Mouse (Mus musculus) neural tube, embryonic 15.5 days (tissue): ENCODE data around the gene Lpp. TPM values are rescaled to one million over a fixed set of nuclear protein-coding genes. Genes with fewer than 3 reads are reported as not detected.

Experiments
- ATAC-seq: fragments of 200-750 bp; cut with Nextera tagmentation; 2 replicates; pipeline ENCODE4 v1.8.0; 2017; ENCODE audit warnings: mild to moderate bottlenecking, moderate TSS enrichment, moderate library complexity; ENCODE audit not compliant: low FRiP score
- H3K27ac ChIP-seq: fragments of 300-500 bp; sonication (generic); replicated peaks from 2 replicates; pipeline ENCODE4 v1.5.1; 2015; ENCODE audit warnings: mild to moderate bottlenecking, inconsistent platforms
- H3K27me3 ChIP-seq: fragments of 300-500 bp; sonication (generic); replicated peaks from 2 replicates; pipeline ENCODE4 v1.6.1; 2015; ENCODE audit warnings: inconsistent platforms
- H3K36me3 ChIP-seq: fragments of 300-500 bp; sonication (generic); 2 replicates; pipeline ENCODE4 v1.6.1; 2015; ENCODE audit warnings: inconsistent platforms
- H3K4me1 ChIP-seq: fragments of 300-500 bp; sonication (generic); 2 replicates; pipeline ENCODE4 v1.6.1; 2015; ENCODE audit warnings: inconsistent platforms
- H3K4me2 ChIP-seq: fragments of 300-500 bp; sonication (generic); 2 replicates; pipeline ENCODE4 v1.6.1; 2015; ENCODE audit warnings: inconsistent platforms, mild to moderate bottlenecking, moderate library complexity
- H3K4me3 ChIP-seq: fragments of 300-500 bp; sonication (generic); replicated peaks from 2 replicates; pipeline ENCODE4 v1.5.1; 2015; ENCODE audit warnings: mild to moderate bottlenecking, inconsistent platforms
- H3K9ac ChIP-seq: fragments of 300-500 bp; sonication (generic); replicated peaks from 2 replicates; pipeline ENCODE4 v1.6.1; 2015; ENCODE audit warnings: mild to moderate bottlenecking, inconsistent platforms
- H3K9me3 ChIP-seq: fragments of 300-500 bp; sonication (generic); replicated peaks from 2 replicates; pipeline ENCODE4 v1.6.1; 2016; ENCODE audit warnings: inconsistent platforms
- WGBS: fragments of 180-500 bp; shearing (Covaris S2); methylation state at CpG from one replicate; pipeline ENCODE4 v1.1.7; 2015; ENCODE audit warnings: mixed read lengths; 5-methylcytosine and 5-hydroxymethylcytosine counted together
- polyA plus RNA-seq: library from polyadenylated mRNA; unstranded; fragments of >200 nt; fragmentation: Nextera tagmentation; extraction: Ambion mirVana; gene quantifications from 2 replicates; pipeline ENCODE4 v1.2.1, GENCODE M21; 2015

The Lpp gene
- polyA plus RNA-seq, 1 experiment from 2014 or later, result 10.6 TPM

DNA sequence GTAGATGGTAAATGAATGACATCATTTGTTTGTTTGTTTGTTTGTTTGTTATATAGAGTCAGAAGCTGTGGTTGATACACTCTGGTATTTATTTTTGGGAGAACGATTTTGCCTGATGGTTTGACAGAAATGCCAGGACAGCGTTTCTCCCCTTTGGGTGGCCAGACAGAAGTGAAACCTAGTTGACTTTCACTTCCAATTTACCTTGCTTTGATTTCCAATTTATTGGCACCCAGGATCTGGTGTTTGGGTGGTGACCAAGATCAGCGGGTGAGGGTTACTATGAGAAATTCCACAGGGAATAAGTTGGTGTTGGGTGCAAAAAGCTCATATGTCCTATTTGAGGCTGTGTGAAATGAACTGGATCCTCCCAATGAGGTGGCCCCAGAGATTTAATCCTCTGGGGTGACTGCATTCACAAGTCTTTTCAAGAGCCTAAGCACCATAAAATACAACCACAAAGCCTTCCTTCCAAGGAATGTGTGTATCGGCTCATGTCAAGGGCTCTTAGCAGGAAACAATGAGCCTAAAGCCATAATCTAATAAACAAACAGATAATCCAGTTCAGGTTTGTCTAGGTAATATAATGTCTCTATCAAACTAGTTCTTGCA is 249.8 kb downstream of the Lpp start:
- Histone ChIP-seq H3K9ac (no peak overlapping the region), H3K4me1 (no peaks in the 10 kb centered on the region)
- 71% methylated on average over 4 of the region's 4 CpGs for whole genome bisulfite sequencing

GRCm38 (mm10) chr16:24644154-24644553 is 250.8 kb downstream of the Lpp start:
- Histone ChIP-seq H3K4me3 (no peak overlapping the region), H3K9ac (no peak overlapping the region), H3K27me3 (no peaks in the 10 kb centered on the region), H3K36me3 (no peaks in the 10 kb centered on the region), H3K4me2 (no peak overlapping the region), H3K4me1 (no peaks in the 10 kb centered on the region), H3K9me3 (no peaks in the 10 kb centered on the region), H3K27ac (no peak overlapping the region)
- ATAC-seq, result no peak
- WGBS, result 71% methylated on average over 8 of the region's 8 CpGs

More for the DNA sequence above, 249.8 kb downstream of the Lpp start:
- no peak overlapping the region for H3K27ac ChIP-seq
- H3K4me2 ChIP-seq, result no peak overlapping the region
- ATAC-seq, result no peak
- H3K36me3 ChIP-seq, result no peaks in the 10 kb centered on the region
- H3K9me3 ChIP-seq, result no peaks in the 10 kb centered on the region
- no peak overlapping the region for H3K4me3 ChIP-seq
- no peaks in the 10 kb centered on the region for H3K27me3 ChIP-seq

DNA sequence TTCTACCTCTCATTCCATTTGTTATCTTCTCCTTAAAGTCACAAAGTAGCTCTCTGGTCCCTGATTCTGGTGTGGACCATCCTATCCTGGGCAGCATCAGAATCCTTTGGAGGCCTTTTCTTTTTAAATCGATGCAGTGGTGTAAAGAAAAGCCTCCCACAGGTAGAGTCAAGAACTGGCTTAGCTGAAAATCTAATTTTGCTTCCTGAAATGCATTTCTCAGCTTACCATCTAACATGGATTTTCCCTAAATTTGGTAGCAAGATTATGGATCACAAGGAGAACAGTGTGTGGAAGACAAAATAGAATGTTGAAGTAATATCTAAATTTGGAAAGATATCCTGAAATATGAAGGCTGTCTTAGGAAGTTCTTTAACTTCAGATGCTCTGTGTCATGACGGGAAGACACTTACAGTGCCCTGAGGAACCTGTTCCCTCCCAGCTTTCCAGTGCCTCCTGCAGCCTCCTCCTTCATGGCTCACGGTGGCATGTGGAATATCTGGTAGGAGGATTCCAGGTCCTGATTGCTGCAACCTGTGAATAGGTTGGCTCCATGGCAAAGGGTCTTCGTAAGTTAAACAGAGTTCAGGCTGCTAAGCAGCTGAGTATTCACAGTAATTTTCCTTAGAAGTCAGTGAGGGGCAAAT is 251.6 kb downstream of the Lpp start:
- WGBS, result 90% methylated on average over 4 of the region's 4 CpGs
- Histone ChIP-seq H3K4me2 (no peak overlapping the region), H3K9me3 (no peaks in the 10 kb centered on the region)

GRCm38 (mm10) chr16:24645906-24646603 is 252.7 kb downstream of the Lpp start:
- Histone ChIP-seq H3K9me3 (no peaks in the 10 kb centered on the region), H3K27me3 (no peaks in the 10 kb centered on the region), H3K9ac (no peak overlapping the region), H3K27ac (no peak overlapping the region), H3K4me3 (no peak overlapping the region), H3K4me2 (no peak overlapping the region), H3K36me3 (no peaks in the 10 kb centered on the region), H3K4me1 (no peaks in the 10 kb centered on the region)
- ATAC-seq, result peak; percentile 69; the same call in 1 of the 2 replicates
- 71% methylated on average over 6 of the region's 6 CpGs for WGBS

More for the DNA sequence above, 251.6 kb downstream of the Lpp start:
- Histone ChIP-seq H3K27me3 (no peaks in the 10 kb centered on the region), H3K4me1 (no peaks in the 10 kb centered on the region), H3K27ac (no peak overlapping the region), H3K9ac (no peak overlapping the region), H3K36me3 (no peaks in the 10 kb centered on the region), H3K4me3 (no peak overlapping the region)
- no peak for ATAC-seq

DNA sequence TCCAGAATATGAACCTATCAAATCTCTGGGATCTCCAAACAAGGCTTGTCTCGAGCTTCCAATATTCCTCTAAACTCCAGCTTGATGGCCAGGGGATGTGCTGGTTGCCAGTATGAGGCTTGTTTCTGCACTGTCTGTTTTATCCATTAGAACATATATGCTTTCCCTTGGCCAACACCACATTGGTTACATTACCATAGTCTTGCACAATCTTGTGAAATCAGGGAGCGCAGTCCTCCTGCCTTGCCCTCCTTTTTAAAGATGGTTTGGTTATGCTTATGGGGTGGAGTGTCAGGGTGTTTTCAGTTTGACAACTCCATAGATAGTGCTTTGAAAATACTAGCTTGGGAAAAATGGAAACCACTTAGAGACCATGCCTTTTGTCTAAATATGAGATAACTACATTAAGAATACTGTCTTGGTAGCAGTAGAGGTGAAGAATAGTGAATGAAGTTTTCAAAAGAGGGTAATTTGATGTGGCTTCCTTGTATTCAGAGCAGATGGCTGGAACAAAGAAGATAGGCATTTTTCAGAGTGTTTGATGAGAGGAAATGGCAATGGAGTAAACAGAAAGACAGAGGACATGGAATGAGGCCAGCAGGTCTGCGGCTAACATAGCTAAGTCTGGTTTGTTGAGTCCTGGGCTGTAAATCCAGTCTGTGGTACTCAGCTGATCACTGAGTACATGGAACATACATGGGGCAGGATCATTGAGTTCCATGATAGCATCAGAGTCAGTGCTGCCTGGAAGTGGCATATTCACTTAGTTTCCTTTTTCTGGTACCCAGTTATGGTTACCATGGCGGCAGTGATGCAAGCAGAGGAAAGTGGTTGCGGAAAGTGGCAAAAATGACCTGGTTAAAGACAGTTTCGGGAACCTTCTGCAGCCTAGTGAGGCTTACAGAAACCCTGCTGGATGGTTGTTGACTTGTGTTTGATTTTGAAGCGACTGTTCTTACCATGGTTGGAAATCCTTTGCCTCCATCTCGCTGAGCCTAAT is 258.6 kb downstream of the Lpp start:
- no peak overlapping the region for H3K9ac ChIP-seq
- peaks cover 7% of the 10 kb centered on the region; the same call in 1 of the 2 replicates for H3K4me1 ChIP-seq
- no peak overlapping the region for H3K27ac ChIP-seq
- no peak for ATAC-seq
- no peak overlapping the region for H3K4me2 ChIP-seq
- no peak overlapping the region for H3K4me3 ChIP-seq
- 66% methylated on average over 8 of the region's 8 CpGs for WGBS
- H3K9me3 ChIP-seq, result no peaks in the 10 kb centered on the region
- H3K27me3 ChIP-seq, result no peaks in the 10 kb centered on the region
- H3K36me3 ChIP-seq, result no peaks in the 10 kb centered on the region

DNA sequence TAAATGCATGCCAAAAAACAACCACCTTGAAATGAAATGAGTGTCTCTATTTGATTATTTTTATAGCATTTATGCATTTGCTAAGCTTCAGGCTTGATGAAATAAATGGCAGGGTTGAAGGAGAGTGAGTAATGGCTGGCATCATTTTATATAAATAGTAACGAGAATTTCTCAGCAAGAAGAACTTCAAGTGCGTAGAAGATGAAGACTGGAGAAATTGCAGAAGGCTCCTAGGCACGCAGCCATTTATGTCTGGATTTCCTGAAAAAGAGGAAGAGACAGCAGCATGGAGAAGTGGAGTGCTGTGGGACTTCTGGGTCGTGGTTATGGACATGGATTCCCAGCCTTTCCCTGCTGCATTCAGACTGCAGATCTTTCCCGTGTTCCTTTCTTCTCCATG is 259.7 kb downstream of the Lpp start:
- H3K9me3 ChIP-seq, result no peaks in the 10 kb centered on the region
- 66% methylated on average over 5 of the region's 5 CpGs for WGBS
- no peak overlapping the region for H3K4me2 ChIP-seq
- H3K4me1 ChIP-seq, result peaks cover 7% of the 10 kb centered on the region; the same call in 1 of the 2 replicates
- no peaks in the 10 kb centered on the region for H3K27me3 ChIP-seq
- ATAC-seq, result no peak
- H3K9ac ChIP-seq, result no peak overlapping the region
- no peaks in the 10 kb centered on the region for H3K36me3 ChIP-seq
- H3K4me3 ChIP-seq, result no peak overlapping the region
- H3K27ac ChIP-seq, result no peak overlapping the region

- Histone ChIP-seq H3K4me3 (no peak overlapping the region), H3K4me2 (no peak overlapping the region), H3K4me1 (peaks cover 7% of the 10 kb centered on the region; the same call in 1 of the 2 replicates), H3K27ac (no peak overlapping the region), H3K9me3 (no peaks in the 10 kb centered on the region), H3K36me3 (no peaks in the 10 kb centered on the region), H3K9ac (no peak overlapping the region), H3K27me3 (no peaks in the 10 kb centered on the region)
- no peak for ATAC-seq
- WGBS, result 81% methylated on average over 3 of the region's 3 CpGs
These were observed 261.8 kb downstream of the Lpp start for GRCm38 (mm10) chr16:24655116-24655515.

DNA sequence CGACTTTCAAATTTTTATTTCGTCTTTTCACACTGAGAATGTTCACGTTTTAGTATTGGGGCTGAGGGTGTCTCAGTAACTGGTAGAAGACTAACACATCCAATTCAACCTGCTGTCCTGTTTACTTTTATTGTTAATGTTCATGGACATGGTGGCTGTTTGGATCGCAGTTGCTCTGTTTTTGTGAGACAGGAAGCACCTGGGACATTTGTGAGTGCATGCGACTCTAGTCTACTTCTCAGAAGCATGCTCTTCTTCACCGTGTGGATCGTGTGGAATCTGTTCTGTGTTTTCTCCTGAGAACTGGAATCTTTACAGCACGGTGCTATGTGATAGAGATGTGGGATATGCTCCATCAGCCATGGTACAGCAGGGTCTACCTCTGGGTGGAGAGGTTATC is 262.7 kb downstream of the Lpp start:
- Histone ChIP-seq H3K9ac (no peak overlapping the region), H3K4me3 (no peak overlapping the region), H3K9me3 (no peaks in the 10 kb centered on the region), H3K4me1 (peaks cover 7% of the 10 kb centered on the region; the same call in 1 of the 2 replicates), H3K27ac (no peak overlapping the region), H3K27me3 (no peaks in the 10 kb centered on the region), H3K4me2 (no peak overlapping the region), H3K36me3 (no peaks in the 10 kb centered on the region)
- no peak for ATAC-seq
- 94% methylated on average over 8 of the region's 8 CpGs for WGBS

DNA sequence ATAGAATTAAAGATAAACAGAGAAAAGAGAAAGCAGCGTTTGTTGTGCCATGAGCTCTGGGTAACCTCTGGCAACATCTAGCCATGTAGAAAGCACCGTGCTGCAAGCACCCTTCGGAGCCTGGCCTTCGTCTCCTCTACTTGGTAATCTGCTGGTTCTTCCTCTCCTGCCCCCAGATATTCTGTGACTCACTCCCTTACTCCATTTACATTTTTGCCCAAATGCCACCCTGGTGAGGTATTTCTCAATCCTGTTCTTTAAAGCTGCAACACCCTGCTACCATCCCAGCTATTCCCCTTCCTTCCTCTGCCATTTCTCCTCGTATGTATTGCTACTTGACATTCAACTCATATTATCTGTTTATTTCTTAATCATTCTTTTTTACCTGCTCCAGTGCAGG is 263.4 kb downstream of the Lpp start:
- H3K4me2 ChIP-seq, result no peak overlapping the region
- no peak overlapping the region for H3K27ac ChIP-seq
- no peak for ATAC-seq
- no peak overlapping the region for H3K4me3 ChIP-seq
- H3K36me3 ChIP-seq, result no peaks in the 10 kb centered on the region
- 96% methylated on average over 5 of the region's 5 CpGs for WGBS
- no peaks in the 10 kb centered on the region for H3K27me3 ChIP-seq
- no peaks in the 10 kb centered on the region for H3K9me3 ChIP-seq
- peaks cover 7% of the 10 kb centered on the region; the same call in 1 of the 2 replicates for H3K4me1 ChIP-seq
- no peak overlapping the region for H3K9ac ChIP-seq

DNA sequence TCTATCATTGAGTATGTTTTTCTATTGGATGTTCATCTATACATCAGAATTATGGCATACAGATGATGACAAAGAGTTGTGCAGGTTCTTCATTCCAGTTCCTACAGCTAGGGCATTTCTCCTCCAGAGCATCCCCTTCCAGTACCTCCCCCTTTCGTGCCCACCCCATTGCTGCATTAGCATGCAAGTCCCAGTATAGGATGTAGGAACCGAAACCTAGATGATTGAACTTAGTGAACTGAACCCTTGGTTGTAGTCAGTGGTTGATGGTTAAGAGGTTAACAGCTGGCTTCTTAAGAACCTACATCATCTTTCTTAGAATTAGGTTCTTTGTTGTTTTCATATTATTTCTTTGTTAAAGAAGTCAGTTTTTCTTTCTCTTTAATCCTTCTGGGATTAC is 265.7 kb downstream of the Lpp start:
- Histone ChIP-seq H3K27ac (no peak overlapping the region), H3K4me1 (no peaks in the 10 kb centered on the region), H3K9me3 (no peaks in the 10 kb centered on the region), H3K9ac (no peak overlapping the region), H3K4me3 (no peak overlapping the region), H3K36me3 (no peaks in the 10 kb centered on the region), H3K4me2 (no peak overlapping the region), H3K27me3 (no peaks in the 10 kb centered on the region)
- ATAC-seq, result no peak
- 88% methylated on average over 2 of the region's 2 CpGs for WGBS

DNA sequence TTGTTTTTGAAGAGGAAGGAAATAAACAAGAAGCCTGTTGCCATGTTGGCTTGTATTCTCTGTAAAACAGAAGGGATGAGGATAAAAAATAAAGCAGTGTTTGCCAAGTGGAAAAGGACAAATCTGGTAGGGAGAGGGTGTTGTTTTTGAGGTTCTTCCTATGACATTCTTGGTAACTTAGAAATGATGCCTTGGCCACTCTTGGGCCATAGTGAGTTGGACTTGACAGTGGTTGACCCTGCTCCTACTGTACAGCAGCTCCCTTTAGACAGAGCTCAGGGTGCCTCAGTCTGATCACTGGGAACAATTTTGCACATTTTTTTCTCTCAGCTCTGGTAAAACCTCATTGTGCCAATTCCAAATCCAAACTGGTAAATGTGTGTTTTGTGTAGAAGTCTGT is 270.8 kb downstream of the Lpp start:
- Histone ChIP-seq H3K27me3 (no peaks in the 10 kb centered on the region), H3K9me3 (no peaks in the 10 kb centered on the region), H3K4me1 (no peaks in the 10 kb centered on the region), H3K4me3 (no peak overlapping the region), H3K27ac (no peak overlapping the region), H3K9ac (no peak overlapping the region), H3K4me2 (no peak overlapping the region), H3K36me3 (no peaks in the 10 kb centered on the region)
- no peak for ATAC-seq
